Mouse (Mus musculus) heart, embryonic 15.5 days (tissue): ENCODE data around the gene Spsb3. TPM values are rescaled to one million over a fixed set of nuclear protein-coding genes. Genes with fewer than 3 reads are reported as not detected.

Source experiments
- ATAC-seq: fragments of 200-750 bp; cut with Nextera tagmentation; replicated peaks from 2 replicates; pipeline ENCODE4 v1.8.0; 2017; ENCODE audit warnings: low read depth, moderate TSS enrichment; ENCODE audit not compliant: insufficient number of reproducible peaks, insufficient read depth, low FRiP score
- H3K27ac ChIP-seq: fragments of 300-500 bp; sonication (generic); 2 replicates; pipeline ENCODE4 v1.5.1; 2015; ENCODE audit warnings: mild to moderate bottlenecking, inconsistent platforms
- H3K27me3 ChIP-seq: fragments of 300-500 bp; sonication (generic); 2 replicates; pipeline ENCODE4 v1.6.1; 2015; ENCODE audit warnings: inconsistent platforms
- H3K36me3 ChIP-seq: fragments of 300-500 bp; sonication (generic); 2 replicates; pipeline ENCODE4 v1.6.1; 2015; ENCODE audit warnings: mild to moderate bottlenecking, inconsistent platforms
- H3K4me1 ChIP-seq: fragments of 300-500 bp; sonication (generic); replicated peaks from 2 replicates; pipeline ENCODE4 v1.6.1; 2015; ENCODE audit warnings: inconsistent platforms
- H3K4me2 ChIP-seq: fragments of 300-500 bp; sonication (generic); 2 replicates; pipeline ENCODE4 v1.6.1; 2015; ENCODE audit warnings: inconsistent platforms, mild to moderate bottlenecking, moderate library complexity
- H3K4me3 ChIP-seq: fragments of 300-500 bp; sonication (generic); 2 replicates; pipeline ENCODE4 v1.5.1; 2015; ENCODE audit warnings: mild to moderate bottlenecking, inconsistent platforms
- H3K9ac ChIP-seq: fragments of 300-500 bp; sonication (generic); 2 replicates; pipeline ENCODE4 v1.6.1; 2015; ENCODE audit warnings: mild to moderate bottlenecking, inconsistent platforms
- H3K9me3 ChIP-seq: fragments of 300-500 bp; sonication (generic); replicated peaks from 2 replicates; pipeline ENCODE4 v1.6.1; 2016; ENCODE audit warnings: inconsistent platforms
- WGBS: fragments of 180-500 bp; shearing (Covaris S2); methylation state at CpG from one replicate; pipeline ENCODE4 v1.1.7; 2015; ENCODE audit warnings: mixed read lengths; 5-methylcytosine and 5-hydroxymethylcytosine counted together
- polyA plus RNA-seq: library from polyadenylated mRNA; unstranded; fragments of >200 nt; fragmentation: Nextera tagmentation; extraction: Ambion mirVana; gene quantifications from 2 replicates; pipeline ENCODE4 v1.2.1, GENCODE M21; 2015

Spsb3 gene
- polyA plus RNA-seq = 22.7 and 30.6 TPM in 2 replicates

- ATAC-seq = peak; percentile 96
- WGBS = under 1% methylated on average over 69 of the region's 69 CpGs
- Histone ChIP-seq H3K36me3 (peaks cover 25% of the 10 kb centered on the region), H3K4me2 (peak within 1 kb of the TSS; percentile 94), H3K27me3 (no peaks in the 10 kb centered on the region), H3K4me1 (peaks cover 23% of the 10 kb centered on the region), H3K4me3 (peak within 1 kb of the TSS; percentile 94), H3K9me3 (no peaks in the 10 kb centered on the region), H3K27ac (peak within 1 kb of the TSS; percentile 81), H3K9ac (peak within 1 kb of the TSS; percentile 88)
These were observed at the start of gene Spsb3, which contains the start of gene Nubp2 for GRCm38 (mm10) chr17:24886134-24886931. TSS of gene Spsb3 (plus strand) at chr17:24886643. TSS of gene Nubp2 (minus strand) at chr17:24886349.

GRCm38 (mm10) chr17:24839842-24840241 is 46.6 kb upstream of the Spsb3 start, which contains the start of gene Hagh:
TSS of gene Hagh (plus strand) at chr17:24840143.
- Histone ChIP-seq H3K27ac (no peak within 1 kb of the TSS), H3K27me3 (peaks cover 17% of the 10 kb centered on the region), H3K4me2 (no peak within 1 kb of the TSS), H3K4me1 (0 out of 2 replicates have a peak, but pooled peaks cover 2% of the 10 kb centered on the region), H3K9ac (no peak within 1 kb of the TSS), H3K9me3 (no peaks in the 10 kb centered on the region), H3K36me3 (no peaks in the 10 kb centered on the region), H3K4me3 (no peak within 1 kb of the TSS)
- 45% methylated on average over 8 of the region's 8 CpGs for WGBS
- ATAC-seq = no peak

- Histone ChIP-seq H3K4me2 (no peak overlapping the region), H3K9me3 (no peaks in the 10 kb centered on the region), H3K9ac (no peak overlapping the region), H3K27ac (no peak overlapping the region), H3K4me1 (0 out of 2 replicates have a peak, but pooled peaks cover 3% of the 10 kb centered on the region), H3K36me3 (no peaks in the 10 kb centered on the region), H3K4me3 (no peak overlapping the region), H3K27me3 (peaks cover 17% of the 10 kb centered on the region)
- ATAC-seq = no peak
- 49% methylated on average over 5 of the region's 5 CpGs for WGBS
These were observed 46.1 kb upstream of the Spsb3 start for GRCm38 (mm10) chr17:24840341-24840740.

GRCm38 (mm10) chr17:24841133-24841532 is 45.3 kb upstream of the Spsb3 start:
- H3K4me2 ChIP-seq = no peak overlapping the region
- peaks cover 13% of the 10 kb centered on the region; the same call in 1 of the 2 replicates for H3K27me3 ChIP-seq
- no peak overlapping the region for H3K9ac ChIP-seq
- H3K36me3 ChIP-seq = no peaks in the 10 kb centered on the region
- H3K4me3 ChIP-seq = no peak overlapping the region
- ATAC-seq = no peak
- H3K9me3 ChIP-seq = no peaks in the 10 kb centered on the region
- WGBS = 47% methylated on average over 4 of the region's 4 CpGs
- H3K4me1 ChIP-seq = 0 out of 2 replicates have a peak, but pooled peaks cover 3% of the 10 kb centered on the region
- H3K27ac ChIP-seq = no peak overlapping the region

- Histone ChIP-seq H3K27me3 (peaks cover 13% of the 10 kb centered on the region; the same call in 1 of the 2 replicates), H3K4me3 (no peak overlapping the region), H3K4me2 (no peak overlapping the region), H3K9ac (no peak overlapping the region), H3K27ac (no peak overlapping the region), H3K36me3 (no peaks in the 10 kb centered on the region), H3K9me3 (no peaks in the 10 kb centered on the region), H3K4me1 (0 out of 2 replicates have a peak, but pooled peaks cover 3% of the 10 kb centered on the region)
- no peak for ATAC-seq
- WGBS = 53% methylated on average over 2 of the region's 2 CpGs
These were observed 43.8 kb upstream of the Spsb3 start for GRCm38 (mm10) chr17:24842631-24843030.

GRCm38 (mm10) chr17:24844525-24844924 is 41.9 kb upstream of the Spsb3 start:
- Histone ChIP-seq H3K9me3 (no peaks in the 10 kb centered on the region), H3K4me3 (no peak overlapping the region), H3K36me3 (no peaks in the 10 kb centered on the region), H3K27ac (no peak overlapping the region), H3K4me2 (peak overlapping the region; percentile 22), H3K4me1 (peaks cover 10% of the 10 kb centered on the region), H3K9ac (no peak overlapping the region), H3K27me3 (peaks cover 7% of the 10 kb centered on the region; the same call in 1 of the 2 replicates)
- WGBS = 40% methylated on average over 9 of the region's 9 CpGs
- no peak for ATAC-seq

- no peak for ATAC-seq
- no peaks in the 10 kb centered on the region for H3K9me3 ChIP-seq
- H3K4me2 ChIP-seq = no peak overlapping the region
- H3K27me3 ChIP-seq = no peaks in the 10 kb centered on the region
- peaks cover 19% of the 10 kb centered on the region for H3K4me1 ChIP-seq
- H3K36me3 ChIP-seq = no peaks in the 10 kb centered on the region
- H3K9ac ChIP-seq = no peak overlapping the region
- 94% methylated on average over 1 of the region's 1 CpGs for WGBS
- no peak overlapping the region for H3K27ac ChIP-seq
- H3K4me3 ChIP-seq = no peak overlapping the region
These were observed 39.1 kb upstream of the Spsb3 start for GRCm38 (mm10) chr17:24847386-24847785.

GRCm38 (mm10) chr17:24848600-24849031 is 37.8 kb upstream of the Spsb3 start:
- Histone ChIP-seq H3K9me3 (no peaks in the 10 kb centered on the region), H3K27me3 (no peaks in the 10 kb centered on the region), H3K36me3 (peaks cover 9% of the 10 kb centered on the region), H3K4me1 (peaks cover 19% of the 10 kb centered on the region), H3K4me3 (peak overlapping the region; percentile 60), H3K4me2 (peak overlapping the region; percentile 86), H3K9ac (peak overlapping the region; percentile 43; the same call in 1 of the 2 replicates), H3K27ac (peak overlapping the region; percentile 98)
- ATAC-seq = no peak

- H3K27ac ChIP-seq = peak overlapping the region; percentile 98
- peaks cover 18% of the 10 kb centered on the region for H3K4me1 ChIP-seq
- peak; percentile 56 for ATAC-seq
- H3K9ac ChIP-seq = peak overlapping the region; percentile 91
- H3K36me3 ChIP-seq = peaks cover 18% of the 10 kb centered on the region
- H3K4me3 ChIP-seq = peak overlapping the region; percentile 60
- H3K4me2 ChIP-seq = peak overlapping the region; percentile 86
- H3K9me3 ChIP-seq = no peaks in the 10 kb centered on the region
- no peaks in the 10 kb centered on the region for H3K27me3 ChIP-seq
- WGBS = under 1% methylated on average over 21 of the region's 21 CpGs
These were observed 36.7 kb upstream of the Spsb3 start for GRCm38 (mm10) chr17:24849733-24850064.

- under 1% methylated on average over 58 of the region's 58 CpGs for WGBS
- H3K4me3 ChIP-seq = peak within 1 kb of the TSS; percentile 60
- H3K9me3 ChIP-seq = no peaks in the 10 kb centered on the region
- peaks cover 16% of the 10 kb centered on the region for H3K4me1 ChIP-seq
- H3K9ac ChIP-seq = peak within 1 kb of the TSS; percentile 91
- H3K27me3 ChIP-seq = no peaks in the 10 kb centered on the region
- peak; percentile 98 for ATAC-seq
- H3K4me2 ChIP-seq = peak within 1 kb of the TSS; percentile 86
- peak within 1 kb of the TSS; percentile 98 for H3K27ac ChIP-seq
- H3K36me3 ChIP-seq = peaks cover 18% of the 10 kb centered on the region
These were observed 36.2 kb upstream of the Spsb3 start, which contains the start of gene Fahd1 for GRCm38 (mm10) chr17:24850065-24850772. TSS of gene Fahd1 (minus strand) at chr17:24850364.

- ATAC-seq = no peak
- no peaks in the 10 kb centered on the region for H3K9me3 ChIP-seq
- H3K36me3 ChIP-seq = peaks cover 18% of the 10 kb centered on the region
- 2% methylated on average over 20 of the region's 20 CpGs for WGBS
- H3K27ac ChIP-seq = peak overlapping the region; percentile 98
- peak overlapping the region; percentile 62 for H3K9ac ChIP-seq
- peak overlapping the region; percentile 60 for H3K4me3 ChIP-seq
- peaks cover 16% of the 10 kb centered on the region for H3K4me1 ChIP-seq
- no peaks in the 10 kb centered on the region for H3K27me3 ChIP-seq
- peak overlapping the region; percentile 86 for H3K4me2 ChIP-seq
These were observed 35.7 kb upstream of the Spsb3 start for GRCm38 (mm10) chr17:24850773-24851127.
